Mouse (Mus musculus) heart, embryonic 13.5 days (tissue): ENCODE measurements around the gene Cep63. TPM values are rescaled to one million over a fixed set of nuclear protein-coding genes. Genes with fewer than 3 reads are reported as not detected.

Source experiments
- ATAC-seq: fragments of 200-750 bp; cut with Nextera tagmentation; 2 replicates; pipeline ENCODE4 v1.8.0; 2017; ENCODE audit warnings: moderate TSS enrichment; ENCODE audit not compliant: insufficient number of reproducible peaks, low FRiP score, low TSS enrichment; ENCODE audit errors: extremely low read depth
- H3K27ac ChIP-seq: fragments of 300-500 bp; sonication (generic); replicated peaks from 2 replicates; pipeline ENCODE4 v1.5.1; 2015; ENCODE audit warnings: moderate library complexity, mild to moderate bottlenecking, inconsistent platforms
- H3K27me3 ChIP-seq: fragments of 300-500 bp; sonication (generic); replicated peaks from 2 replicates; pipeline ENCODE4 v1.6.1; 2015; ENCODE audit warnings: mild to moderate bottlenecking, inconsistent platforms
- H3K36me3 ChIP-seq: fragments of 300-500 bp; sonication (generic); 2 replicates; pipeline ENCODE4 v1.6.1; 2015; ENCODE audit warnings: mild to moderate bottlenecking, inconsistent platforms
- H3K4me1 ChIP-seq: fragments of 300-500 bp; sonication (generic); 2 replicates; pipeline ENCODE4 v1.6.1; 2015; ENCODE audit warnings: inconsistent platforms
- H3K4me2 ChIP-seq: fragments of 300-500 bp; sonication (generic); 2 replicates; pipeline ENCODE4 v1.6.1; 2015; ENCODE audit warnings: inconsistent platforms, mild to moderate bottlenecking, moderate library complexity
- H3K4me3 ChIP-seq: fragments of 300-500 bp; sonication (generic); 2 replicates; pipeline ENCODE4 v1.5.1; 2015; ENCODE audit warnings: moderate library complexity, mild to moderate bottlenecking, inconsistent platforms
- H3K9ac ChIP-seq: fragments of 300-500 bp; sonication (generic); 2 replicates; pipeline ENCODE4 v1.6.1; 2015; ENCODE audit warnings: inconsistent platforms, mild to moderate bottlenecking, moderate library complexity
- H3K9me3 ChIP-seq: fragments of 300-500 bp; sonication (generic); 2 replicates; pipeline ENCODE4 v1.6.1; 2016; ENCODE audit warnings: inconsistent platforms
- WGBS: fragments of 180-500 bp; shearing (Covaris S2); methylation state at CpG from one replicate; pipeline ENCODE4 v1.1.7; 2015; ENCODE audit warnings: mixed read lengths; 5-methylcytosine and 5-hydroxymethylcytosine counted together
- polyA plus RNA-seq: library from polyadenylated mRNA; unstranded; fragments of >200 nt; fragmentation: Nextera tagmentation; extraction: Ambion mirVana; gene quantifications from 2 replicates; pipeline ENCODE4 v1.2.1, GENCODE M21; 2015

Cep63 gene
- polyA plus RNA-seq = 43.6 and 50.1 TPM in 2 replicates

DNA sequence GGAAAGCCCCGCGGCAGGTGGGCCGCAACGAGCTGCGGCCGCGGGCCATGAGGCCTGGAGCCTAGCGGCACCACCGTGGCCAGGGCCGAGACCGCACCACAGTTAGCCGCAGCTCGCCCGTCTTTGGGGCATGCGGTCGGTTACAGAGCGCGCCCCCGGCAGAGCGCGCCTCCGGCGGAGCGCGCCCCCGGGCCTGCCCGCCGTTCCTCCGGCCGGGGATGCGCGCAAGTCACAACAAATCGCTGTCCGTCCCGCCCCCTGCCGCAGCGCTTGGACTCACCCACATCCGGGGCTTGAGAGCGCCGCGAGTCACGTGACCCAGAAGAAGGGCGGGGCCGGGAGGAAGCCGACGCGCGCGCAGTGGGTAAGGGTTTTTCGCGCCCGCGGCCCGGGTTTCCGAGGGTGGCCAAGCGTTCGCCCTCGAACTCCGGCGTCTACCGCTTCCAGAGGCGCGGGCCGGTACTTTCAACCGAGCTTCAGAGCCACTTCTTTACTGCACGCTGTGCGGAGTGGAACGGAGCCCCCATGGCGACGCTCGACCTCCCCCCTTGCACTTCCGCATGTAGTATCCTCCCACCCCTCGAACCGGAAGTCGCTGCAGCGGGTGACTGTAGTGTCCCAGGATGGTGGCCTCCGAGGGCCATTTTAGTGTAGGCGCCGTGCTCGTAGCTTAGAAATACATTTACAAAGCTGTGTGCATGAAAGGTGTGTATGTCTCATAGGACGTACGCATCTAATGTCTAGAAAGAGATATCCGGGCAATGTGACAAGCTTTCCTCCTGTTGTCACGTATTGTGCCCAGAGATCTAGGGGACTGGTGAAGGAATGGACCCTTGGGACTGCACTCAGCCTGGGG is at the start of gene Cep63, which contains the start of gene Anapc13:
Gene Cep63 (minus strand): TSS at position 552 of the 856 bp plus-strand sequence.
Gene Anapc13 (plus strand): TSS at position 314 of the 856 bp plus-strand sequence.
- no peaks in the 10 kb centered on the region for H3K9me3 ChIP-seq
- peak within 1 kb of the TSS; percentile 96 for H3K27ac ChIP-seq
- peak within 1 kb of the TSS; percentile 77 for H3K4me2 ChIP-seq
- WGBS = under 1% methylated on average over 79 of the region's 84 CpGs
- peak within 1 kb of the TSS; percentile 92 for H3K4me3 ChIP-seq
- H3K9ac ChIP-seq = peak within 1 kb of the TSS; percentile 98
- H3K27me3 ChIP-seq = no peaks in the 10 kb centered on the region
- H3K36me3 ChIP-seq = peaks cover 14% of the 10 kb centered on the region
- peak; percentile 95 for ATAC-seq
- H3K4me1 ChIP-seq = peaks cover 41% of the 10 kb centered on the region

- H3K27ac ChIP-seq = no peak overlapping the region
- no peaks in the 10 kb centered on the region for H3K36me3 ChIP-seq
- H3K9ac ChIP-seq = no peak overlapping the region
- H3K9me3 ChIP-seq = no peaks in the 10 kb centered on the region
- H3K4me1 ChIP-seq = peaks cover 38% of the 10 kb centered on the region
- H3K4me3 ChIP-seq = no peak overlapping the region
- no peaks in the 10 kb centered on the region for H3K27me3 ChIP-seq
- ATAC-seq = no peak
- H3K4me2 ChIP-seq = no peak overlapping the region
- WGBS = 47% methylated on average over 5 of the region's 5 CpGs
Measured at GRCm38 (mm10) chr9:102675922-102676321, 49.6 kb upstream of the Cep63 start.

DNA sequence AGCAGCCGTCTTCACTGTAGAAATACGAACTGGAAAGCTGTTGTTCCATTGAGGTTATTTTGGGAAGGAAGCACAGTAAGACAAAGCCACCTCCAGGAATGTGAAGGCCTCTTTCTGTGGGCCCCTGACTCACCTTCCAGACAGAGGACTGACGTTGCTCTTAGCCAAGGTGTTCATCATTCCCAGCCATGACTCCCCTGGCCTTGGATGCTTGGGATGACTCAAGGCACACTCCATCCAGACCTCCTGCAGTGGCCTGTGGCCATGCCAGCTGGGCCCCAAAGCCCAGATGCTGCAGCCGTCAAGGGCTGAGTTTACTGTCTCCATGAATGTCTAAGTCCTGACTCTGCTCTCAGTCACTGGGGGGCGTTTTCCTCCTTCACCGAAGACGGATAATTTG is 47.0 kb upstream of the Cep63 start:
- H3K4me3 ChIP-seq = no peak overlapping the region
- H3K27ac ChIP-seq = no peak overlapping the region
- H3K4me2 ChIP-seq = no peak overlapping the region
- H3K27me3 ChIP-seq = peaks cover 5% of the 10 kb centered on the region
- 54% methylated on average over 7 of the region's 7 CpGs for WGBS
- peaks cover 38% of the 10 kb centered on the region for H3K4me1 ChIP-seq
- no peaks in the 10 kb centered on the region for H3K9me3 ChIP-seq
- H3K9ac ChIP-seq = no peak overlapping the region
- no peak for ATAC-seq
- no peaks in the 10 kb centered on the region for H3K36me3 ChIP-seq

DNA sequence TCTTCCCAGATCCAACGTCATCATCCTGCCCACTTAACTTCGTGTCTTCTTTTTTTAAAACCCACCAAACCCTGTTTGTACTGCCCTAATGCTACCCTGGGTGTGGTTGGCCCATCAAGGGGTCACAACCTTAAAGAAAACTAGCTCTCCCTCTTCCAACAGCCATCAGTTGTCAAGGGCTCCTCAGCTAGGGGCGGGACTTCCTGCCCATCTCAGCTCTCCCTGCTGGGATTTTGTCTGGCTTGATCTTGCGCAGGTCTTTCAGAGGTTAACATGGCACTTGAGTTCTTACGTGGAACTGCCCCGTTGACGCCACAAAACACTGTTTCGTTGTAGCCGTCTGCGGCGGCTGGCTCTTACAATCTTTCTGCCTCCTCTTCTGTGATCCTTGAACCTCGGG is 42.6 kb upstream of the Cep63 start:
- no peak overlapping the region for H3K27ac ChIP-seq
- H3K4me3 ChIP-seq = no peak overlapping the region
- H3K36me3 ChIP-seq = no peaks in the 10 kb centered on the region
- peaks cover 8% of the 10 kb centered on the region for H3K27me3 ChIP-seq
- H3K4me2 ChIP-seq = no peak overlapping the region
- H3K9ac ChIP-seq = no peak overlapping the region
- H3K4me1 ChIP-seq = peaks cover 11% of the 10 kb centered on the region
- WGBS = 74% methylated on average over 12 of the region's 12 CpGs
- H3K9me3 ChIP-seq = no peaks in the 10 kb centered on the region
- ATAC-seq = no peak

GRCm38 (mm10) chr9:102668115-102668514 is 41.8 kb upstream of the Cep63 start:
- H3K4me3 ChIP-seq = no peak overlapping the region
- H3K9me3 ChIP-seq = no peaks in the 10 kb centered on the region
- H3K36me3 ChIP-seq = no peaks in the 10 kb centered on the region
- no peak for ATAC-seq
- H3K4me2 ChIP-seq = no peak overlapping the region
- WGBS = 51% methylated on average over 6 of the region's 6 CpGs
- H3K27ac ChIP-seq = no peak overlapping the region
- H3K9ac ChIP-seq = no peak overlapping the region
- H3K4me1 ChIP-seq = peaks cover 5% of the 10 kb centered on the region
- H3K27me3 ChIP-seq = peaks cover 8% of the 10 kb centered on the region

- Histone ChIP-seq H3K9me3 (peaks cover 4% of the 10 kb centered on the region; the same call in 1 of the 2 replicates), H3K4me2 (no peak overlapping the region), H3K9ac (no peak overlapping the region), H3K36me3 (no peaks in the 10 kb centered on the region), H3K27ac (no peak overlapping the region), H3K4me1 (peaks cover 14% of the 10 kb centered on the region), H3K27me3 (no peaks in the 10 kb centered on the region), H3K4me3 (no peak overlapping the region)
- no peak for ATAC-seq
- 54% methylated on average over 8 of the region's 8 CpGs for WGBS
Measured at GRCm38 (mm10) chr9:102656355-102657095, 30.2 kb upstream of the Cep63 start.

DNA sequence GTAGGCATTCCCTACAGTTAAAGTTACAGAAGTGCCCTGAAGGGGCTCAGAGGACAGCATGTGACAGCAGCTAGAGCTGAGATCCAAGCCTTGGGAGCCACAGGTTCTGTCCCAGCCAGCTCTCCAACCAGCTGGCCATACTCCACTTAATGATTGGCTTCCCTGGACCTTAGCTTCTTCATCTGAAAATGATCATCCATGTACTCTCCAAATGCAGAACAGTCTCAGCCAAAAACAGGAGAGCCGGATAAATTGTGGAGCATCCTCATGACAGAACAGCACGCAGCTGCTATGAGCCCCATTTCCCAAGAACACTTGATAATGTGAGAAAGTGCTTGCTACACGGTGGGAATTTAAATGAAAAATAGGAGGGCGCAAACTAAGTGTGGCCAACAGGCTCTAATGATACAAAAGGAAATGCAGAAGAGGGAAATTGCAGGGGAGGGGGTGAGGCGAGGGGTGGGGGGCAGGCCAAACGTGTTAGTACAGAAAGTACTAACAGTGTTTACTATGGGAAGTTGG is 24.9 kb upstream of the Cep63 start:
- H3K27ac ChIP-seq = no peak overlapping the region
- peaks cover 4% of the 10 kb centered on the region; the same call in 1 of the 2 replicates for H3K9me3 ChIP-seq
- WGBS = 57% methylated on average over 6 of the region's 6 CpGs
- H3K9ac ChIP-seq = no peak overlapping the region
- no peak overlapping the region for H3K4me2 ChIP-seq
- no peak overlapping the region for H3K4me3 ChIP-seq
- H3K4me1 ChIP-seq = peaks cover 15% of the 10 kb centered on the region
- H3K27me3 ChIP-seq = no peaks in the 10 kb centered on the region
- no peaks in the 10 kb centered on the region for H3K36me3 ChIP-seq
- ATAC-seq = no peak

GRCm38 (mm10) chr9:102650637-102651036 is 24.3 kb upstream of the Cep63 start:
- H3K4me2 ChIP-seq = no peak overlapping the region
- peaks cover 14% of the 10 kb centered on the region for H3K4me1 ChIP-seq
- H3K27me3 ChIP-seq = no peaks in the 10 kb centered on the region
- ATAC-seq = no peak
- H3K4me3 ChIP-seq = no peak overlapping the region
- WGBS = 28% methylated on average over 7 of the region's 7 CpGs
- no peak overlapping the region for H3K9ac ChIP-seq
- peaks cover 4% of the 10 kb centered on the region; the same call in 1 of the 2 replicates for H3K9me3 ChIP-seq
- H3K27ac ChIP-seq = peak overlapping the region; percentile 39; the same call in 1 of the 2 replicates
- no peaks in the 10 kb centered on the region for H3K36me3 ChIP-seq

GRCm38 (mm10) chr9:102649917-102650527 is 23.7 kb upstream of the Cep63 start:
- no peaks in the 10 kb centered on the region for H3K36me3 ChIP-seq
- no peaks in the 10 kb centered on the region for H3K27me3 ChIP-seq
- H3K4me1 ChIP-seq = peaks cover 19% of the 10 kb centered on the region
- no peak for ATAC-seq
- H3K4me3 ChIP-seq = no peak overlapping the region
- peaks cover 4% of the 10 kb centered on the region; the same call in 1 of the 2 replicates for H3K9me3 ChIP-seq
- no peak overlapping the region for H3K4me2 ChIP-seq
- WGBS = 60% methylated on average over 17 of the region's 17 CpGs
- peak overlapping the region; percentile 39; the same call in 1 of the 2 replicates for H3K27ac ChIP-seq
- H3K9ac ChIP-seq = no peak overlapping the region

- H3K9ac ChIP-seq = no peak overlapping the region
- 71% methylated on average over 6 of the region's 6 CpGs for WGBS
- peaks cover 50% of the 10 kb centered on the region for H3K4me1 ChIP-seq
- no peak for ATAC-seq
- H3K4me2 ChIP-seq = no peak overlapping the region
- no peaks in the 10 kb centered on the region for H3K36me3 ChIP-seq
- H3K9me3 ChIP-seq = no peaks in the 10 kb centered on the region
- no peak overlapping the region for H3K4me3 ChIP-seq
- no peaks in the 10 kb centered on the region for H3K27me3 ChIP-seq
- H3K27ac ChIP-seq = 0 out of 2 replicates have a peak overlapping the region, but pooled peaks have one; percentile 5
Measured at GRCm38 (mm10) chr9:102647010-102647409, 20.7 kb upstream of the Cep63 start.
